Mouse (Mus musculus): Measurements from ENCODE around the gene Trp53rkb. TPM values are rescaled to one million over a fixed set of nuclear protein-coding genes. Genes with fewer than 3 reads are reported as not detected.
A peak's percentile ranks its signal among the peaks of the same experiment; 100 is the strongest.

Gene Trp53rkb
- polyA plus RNA-seq, 1 experiment from 2014 or later: 7.5 TPM

- Histone ChIP-seq H3K4me1 (no peaks in the 10 kb centered on the region), H3K27me3 (no peaks in the 10 kb centered on the region), H3K27ac (no peak overlapping the region), H3K9me3 (no peaks in the 10 kb centered on the region), H3K4me3 (no peak overlapping the region), H3K36me3 (peaks cover 28% of the 10 kb centered on the region), H3K9ac (no peak overlapping the region), H3K4me2 (no peak overlapping the region)
- ATAC-seq (ENCODE audit: borderline replicate concordance, extremely low read depth, low FRiP score, low TSS enrichment): no peak
- 81% methylated on average over 7 of the region's 7 CpGs for WGBS
Observed at GRCm38 (mm10) chr2:166800473-166800857, 8.1 kb downstream of the Trp53rkb start.

GRCm38 (mm10) chr2:166801436-166801835 lies 9.1 kb downstream of the Trp53rkb start:
- no peak for ATAC-seq (ENCODE audit: borderline replicate concordance, extremely low read depth, low FRiP score, low TSS enrichment)
- Histone ChIP-seq H3K27me3 (no peaks in the 10 kb centered on the region), H3K4me1 (peaks cover 4% of the 10 kb centered on the region; the same call in 1 of the 2 replicates), H3K4me3 (no peak overlapping the region), H3K4me2 (no peak overlapping the region), H3K9me3 (no peaks in the 10 kb centered on the region), H3K36me3 (peaks cover 22% of the 10 kb centered on the region), H3K9ac (no peak overlapping the region), H3K27ac (no peak overlapping the region)
- 64% methylated on average over 2 of the region's 2 CpGs for WGBS

GRCm38 (mm10) chr2:166803298-166803697 lies 11.0 kb downstream of the Trp53rkb start:
- 86% methylated on average over 3 of the region's 3 CpGs for WGBS
- ATAC-seq (ENCODE audit: borderline replicate concordance, extremely low read depth, low FRiP score, low TSS enrichment): no peak

GRCm38 (mm10) chr2:166805250-166806172 lies 13.2 kb downstream of the Trp53rkb start, which contains the start of gene Arfgef2:
Gene Arfgef2 (plus strand): TSS chr2:166805588.
- Histone ChIP-seq H3K4me3 (peak within 1 kb of the TSS; percentile 77), H3K4me1 (peaks cover 17% of the 10 kb centered on the region; the same call in 1 of the 2 replicates), H3K27ac (peak within 1 kb of the TSS; percentile 72), H3K27me3 (no peaks in the 10 kb centered on the region), H3K4me2 (peak within 1 kb of the TSS; percentile 79), H3K36me3 (no peaks in the 10 kb centered on the region), H3K9me3 (no peaks in the 10 kb centered on the region), H3K9ac (peak within 1 kb of the TSS; percentile 68)
- ATAC-seq (ENCODE audit: borderline replicate concordance, extremely low read depth, low FRiP score, low TSS enrichment): peak; percentile 92
- WGBS: under 1% methylated on average over 73 of the region's 76 CpGs

More at GRCm38 (mm10) chr2:166803298-166803697, 11.0 kb downstream of the Trp53rkb start:
- H3K4me1 ChIP-seq: peaks cover 17% of the 10 kb centered on the region; the same call in 1 of the 2 replicates
- peaks cover 4% of the 10 kb centered on the region for H3K36me3 ChIP-seq
- H3K4me3 ChIP-seq: no peak overlapping the region
- no peak overlapping the region for H3K4me2 ChIP-seq
- no peaks in the 10 kb centered on the region for H3K27me3 ChIP-seq
- no peak overlapping the region for H3K9ac ChIP-seq
- H3K27ac ChIP-seq: no peak overlapping the region
- no peaks in the 10 kb centered on the region for H3K9me3 ChIP-seq

GRCm38 (mm10) chr2:166806173-166806705 lies 13.9 kb downstream of the Trp53rkb start:
- 12% methylated on average over 14 of the region's 14 CpGs for WGBS
- ATAC-seq (ENCODE audit: borderline replicate concordance, extremely low read depth, low FRiP score, low TSS enrichment): no peak
- peak overlapping the region; percentile 77 for H3K4me3 ChIP-seq

GRCm38 (mm10) chr2:166806813-166807212 lies 14.5 kb downstream of the Trp53rkb start:
- Histone ChIP-seq H3K27me3 (no peaks in the 10 kb centered on the region), H3K4me1 (peaks cover 17% of the 10 kb centered on the region; the same call in 1 of the 2 replicates), H3K4me3 (peak overlapping the region; percentile 77; the same call in 1 of the 2 replicates), H3K27ac (peak overlapping the region; percentile 60), H3K9me3 (no peaks in the 10 kb centered on the region), H3K4me2 (peak overlapping the region; percentile 79), H3K36me3 (no peaks in the 10 kb centered on the region), H3K9ac (no peak overlapping the region)
- 59% methylated on average over 6 of the region's 6 CpGs for WGBS
- ATAC-seq (ENCODE audit: borderline replicate concordance, extremely low read depth, low FRiP score, low TSS enrichment): no peak

More at GRCm38 (mm10) chr2:166806173-166806705, 13.9 kb downstream of the Trp53rkb start:
- Histone ChIP-seq H3K9me3 (no peaks in the 10 kb centered on the region), H3K4me2 (peak overlapping the region; percentile 79), H3K4me1 (peaks cover 17% of the 10 kb centered on the region; the same call in 1 of the 2 replicates), H3K27ac (peak overlapping the region; percentile 72), H3K36me3 (no peaks in the 10 kb centered on the region), H3K27me3 (no peaks in the 10 kb centered on the region), H3K9ac (peak overlapping the region; percentile 68)

GRCm38 (mm10) chr2:166809499-166809898 lies 17.2 kb downstream of the Trp53rkb start:
- H3K4me2 ChIP-seq: no peak overlapping the region
- H3K9me3 ChIP-seq: no peaks in the 10 kb centered on the region
- peaks cover 17% of the 10 kb centered on the region; the same call in 1 of the 2 replicates for H3K4me1 ChIP-seq
- H3K9ac ChIP-seq: no peak overlapping the region
- no peak overlapping the region for H3K4me3 ChIP-seq
- ATAC-seq (ENCODE audit: borderline replicate concordance, extremely low read depth, low FRiP score, low TSS enrichment): no peak
- WGBS: 89% methylated on average over 5 of the region's 5 CpGs
- H3K27me3 ChIP-seq: no peaks in the 10 kb centered on the region
- H3K27ac ChIP-seq: no peak overlapping the region
- no peaks in the 10 kb centered on the region for H3K36me3 ChIP-seq

GRCm38 (mm10) chr2:166810821-166811220 lies 18.5 kb downstream of the Trp53rkb start:
- Histone ChIP-seq H3K9me3 (no peaks in the 10 kb centered on the region), H3K9ac (no peak overlapping the region), H3K36me3 (no peaks in the 10 kb centered on the region), H3K4me1 (peaks cover 17% of the 10 kb centered on the region; the same call in 1 of the 2 replicates), H3K4me3 (no peak overlapping the region), H3K27ac (no peak overlapping the region), H3K27me3 (no peaks in the 10 kb centered on the region), H3K4me2 (no peak overlapping the region)
- ATAC-seq (ENCODE audit: borderline replicate concordance, extremely low read depth, low FRiP score, low TSS enrichment): no peak
- 80% methylated on average over 10 of the region's 10 CpGs for WGBS

GRCm38 (mm10) chr2:166818463-166819143 lies 26.3 kb downstream of the Trp53rkb start:
- Histone ChIP-seq H3K4me3 (no peak overlapping the region), H3K4me2 (no peak overlapping the region), H3K27me3 (no peaks in the 10 kb centered on the region), H3K27ac (no peak overlapping the region), H3K36me3 (0 out of 2 replicates have a peak, but pooled peaks cover 3% of the 10 kb centered on the region), H3K4me1 (0 out of 2 replicates have a peak, but pooled peaks cover 9% of the 10 kb centered on the region), H3K9ac (no peak overlapping the region), H3K9me3 (no peaks in the 10 kb centered on the region)
- no peak for ATAC-seq (ENCODE audit: borderline replicate concordance, extremely low read depth, low FRiP score, low TSS enrichment)
- 79% methylated on average over 9 of the region's 9 CpGs for WGBS

GRCm38 (mm10) chr2:166819849-166820248 lies 27.5 kb downstream of the Trp53rkb start:
- no peaks in the 10 kb centered on the region for H3K27me3 ChIP-seq
- 0 out of 2 replicates have a peak, but pooled peaks cover 9% of the 10 kb centered on the region for H3K4me1 ChIP-seq
- no peaks in the 10 kb centered on the region for H3K9me3 ChIP-seq
- ATAC-seq (ENCODE audit: borderline replicate concordance, extremely low read depth, low FRiP score, low TSS enrichment): no peak
- H3K27ac ChIP-seq: no peak overlapping the region
- 0 out of 2 replicates have a peak, but pooled peaks cover 3% of the 10 kb centered on the region for H3K36me3 ChIP-seq
- H3K4me3 ChIP-seq: no peak overlapping the region
- H3K4me2 ChIP-seq: no peak overlapping the region
- WGBS: 66% methylated on average over 8 of the region's 8 CpGs
- no peak overlapping the region for H3K9ac ChIP-seq

- Histone ChIP-seq H3K9me3 (no peaks in the 10 kb centered on the region), H3K27me3 (no peaks in the 10 kb centered on the region), H3K36me3 (0 out of 2 replicates have a peak, but pooled peaks cover 3% of the 10 kb centered on the region), H3K27ac (no peak overlapping the region), H3K4me3 (no peak overlapping the region), H3K4me2 (no peak overlapping the region), H3K9ac (no peak overlapping the region), H3K4me1 (0 out of 2 replicates have a peak, but pooled peaks cover 9% of the 10 kb centered on the region)
- WGBS: 51% methylated on average over 2 of the region's 2 CpGs
- ATAC-seq (ENCODE audit: borderline replicate concordance, extremely low read depth, low FRiP score, low TSS enrichment): no peak
Observed at GRCm38 (mm10) chr2:166820844-166821243, 28.5 kb downstream of the Trp53rkb start.
